10 mouse cellular contexts compared by ENCODE assay signal in the genomic region with DNA sequence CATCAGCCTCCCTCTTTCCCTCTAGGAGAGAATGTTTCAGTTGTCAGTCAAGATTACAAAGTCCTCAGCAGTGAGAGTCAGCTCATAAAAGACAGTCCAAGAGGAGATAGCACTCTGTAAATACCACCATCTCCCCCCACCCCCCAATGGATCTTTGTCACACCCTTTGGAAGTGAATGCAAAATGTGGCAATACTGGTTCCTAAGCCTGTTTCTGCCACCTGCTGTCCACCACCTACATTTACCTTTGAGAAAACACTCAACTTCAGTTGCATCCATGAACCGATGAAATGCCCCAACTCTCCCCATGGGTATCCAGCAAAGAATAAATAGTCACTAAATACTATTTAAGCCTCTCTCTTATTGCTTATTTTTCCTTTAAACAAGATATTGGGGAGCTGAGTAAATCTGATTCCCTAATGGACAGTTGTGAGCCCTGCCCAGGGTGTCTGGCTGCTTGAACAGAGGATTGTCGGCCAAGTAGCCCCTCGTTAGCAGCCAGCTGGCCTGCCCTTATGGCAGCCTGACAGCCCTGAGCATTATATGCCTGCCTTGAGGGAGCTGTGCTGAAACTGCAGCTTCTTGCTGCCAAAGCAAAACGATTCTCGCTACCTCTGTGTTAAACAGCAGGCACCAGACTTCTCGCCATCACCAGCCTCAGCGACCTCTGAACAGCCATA.
A peak's percentile ranks its signal among the peaks of the same experiment; 100 is the strongest.
DNase-seq lines count a peak whose midpoint lies in the region; ATAC-seq and TF ChIP-seq lines count a peak whose summit lies in the region.
"Had no signal": no experiment of that assay in that cellular context is flagged by ENCODE, and none has a peak within 500 bp of the region (broad histone marks: within the 10 kb centered on the region; RNA-seq: fewer than 3 reads in every experiment).

No protein-coding gene starts in this region.

- H3K27ac ChIP-seq in lung, embryonic 14.5 days (ENCODE audit: low read depth), result no peak overlapping the region
- H3K27ac ChIP-seq in hindbrain, embryonic 15.5 days (replicated peaks), result peak overlapping the region; percentile 56
- peak overlapping the region; percentile 30 for H3K27ac ChIP-seq in neural tube, embryonic 15.5 days (replicated peaks)
- H3K27ac ChIP-seq: heart, embryonic 10.5 days; liver, embryonic 15.5 days had no signal

- no peak overlapping the region; the same call in 1 of the 2 replicates for H3K4me2 ChIP-seq in lung, embryonic 14.5 days
- peak overlapping the region; percentile 55 for H3K4me2 ChIP-seq in hindbrain, embryonic 15.5 days
- H3K4me2 ChIP-seq in neural tube, embryonic 15.5 days, result peak overlapping the region; percentile 55
- H3K4me2 ChIP-seq: liver, embryonic 15.5 days had no signal

- TF ChIP-seq POLR2A in lung, adult 2 months (IDR thresholded peaks at IDR 0.05; ENCODE audit: borderline replicate concordance, extremely low read depth, low read depth, low read length), result no peak

- no peaks in the 10 kb centered on the region for H3K36me3 ChIP-seq in lung, embryonic 14.5 days (ENCODE audit: insufficient read depth)
- H3K36me3 ChIP-seq in hindbrain, embryonic 15.5 days, result no peaks in the 10 kb centered on the region
- 0 out of 2 replicates have a peak, but pooled peaks cover 3% of the 10 kb centered on the region for H3K36me3 ChIP-seq in neural tube, embryonic 15.5 days
- H3K36me3 ChIP-seq: heart, embryonic 10.5 days; liver, embryonic 15.5 days had no signal

- no peaks in the 10 kb centered on the region for H3K4me1 ChIP-seq in lung, embryonic 14.5 days (ENCODE audit: insufficient read depth)
- no peaks in the 10 kb centered on the region; the same call in 1 of the 2 replicates for H3K4me1 ChIP-seq in lung, adult 2 months (ENCODE audit: control insufficient read depth, insufficient read depth, low read length)
- H3K4me1 ChIP-seq in hindbrain, embryonic 15.5 days (replicated peaks), result peaks cover 12% of the 10 kb centered on the region
- peaks cover 11% of the 10 kb centered on the region for H3K4me1 ChIP-seq in neural tube, embryonic 15.5 days
- H3K4me1 ChIP-seq: heart, embryonic 10.5 days; liver, embryonic 15.5 days had no signal

- peak; percentile 87 to 92 for DNase-seq in cerebellum, postnatal 10 days
- DNase-seq in cerebellum, adult 11 months, result no peak
- no peak for DNase-seq in lung, embryonic 14.5 days
- DNase-seq in lung, adult 2 months, result no peak
- DNase-seq in T-cell, adult 2 months (ENCODE audit: low spot score), result no peak
- DNase-seq in right cerebral cortex, adult 2 months (ENCODE audit: low spot score in 2 of 2), result no peak

- H3K27me3 ChIP-seq in lung, embryonic 14.5 days (ENCODE audit: insufficient read depth, low read length), result no peaks in the 10 kb centered on the region
- H3K27me3 ChIP-seq in hindbrain, embryonic 15.5 days, result no peaks in the 10 kb centered on the region
- no peaks in the 10 kb centered on the region for H3K27me3 ChIP-seq in neural tube, embryonic 15.5 days (replicated peaks)
- H3K27me3 ChIP-seq: liver, embryonic 15.5 days had no signal

- WGBS in lung, embryonic 14.5 days, result 73% methylated on average over 7 of the region's 7 CpGs
- 79% methylated on average over 7 of the region's 7 CpGs for WGBS in lung, adult 2 months
- WGBS in hindbrain, embryonic 15.5 days, result 51% methylated on average over 7 of the region's 7 CpGs
- 34% methylated on average over 7 of the region's 7 CpGs for WGBS in neural tube, embryonic 15.5 days

- no peak for ATAC-seq in lung, embryonic 14.5 days (ENCODE audit: insufficient read depth)
- peak; percentile 81 for ATAC-seq in hindbrain, embryonic 15.5 days (ENCODE audit: low FRiP score, low read depth)
- ATAC-seq in neural tube, embryonic 15.5 days (ENCODE audit: low FRiP score), result peak; percentile 81

- no peaks in the 10 kb centered on the region for H3K9me3 ChIP-seq in lung, embryonic 14.5 days (ENCODE audit: low read depth, low read length)
- no peaks in the 10 kb centered on the region for H3K9me3 ChIP-seq in hindbrain, embryonic 15.5 days
- no peaks in the 10 kb centered on the region for H3K9me3 ChIP-seq in neural tube, embryonic 15.5 days (replicated peaks)
- H3K9me3 ChIP-seq: heart, embryonic 10.5 days; liver, embryonic 15.5 days had no signal

- 0 out of 2 replicates have a peak, but pooled peaks have one; percentile 5 for TF ChIP-seq CTCF in lung, embryonic 14.5 days (IDR thresholded peaks at IDR 0.05; ENCODE audit: low read depth)
- no peak for TF ChIP-seq CTCF in lung, adult 2 months (IDR thresholded peaks at IDR 0.05; ENCODE audit: insufficient read depth, low read length)

- H3K4me3 ChIP-seq in lung, embryonic 14.5 days (ENCODE audit: low read depth, low read length), result no peak overlapping the region
- H3K4me3 ChIP-seq in lung, adult 2 months (replicated peaks; ENCODE audit: extremely low read depth, low read depth, low read length), result no peak overlapping the region
- peak overlapping the region; percentile 33 for H3K4me3 ChIP-seq in hindbrain, embryonic 15.5 days
- H3K4me3 ChIP-seq in neural tube, embryonic 15.5 days (replicated peaks), result peak overlapping the region; percentile 35
- H3K4me3 ChIP-seq: heart, embryonic 10.5 days; liver, embryonic 15.5 days had no signal

- no peak overlapping the region for H3K9ac ChIP-seq in lung, embryonic 14.5 days
- peak overlapping the region; percentile 8; the same call in 1 of the 2 replicates for H3K9ac ChIP-seq in hindbrain, embryonic 15.5 days
- H3K9ac ChIP-seq in neural tube, embryonic 15.5 days (replicated peaks), result no peak overlapping the region
- H3K9ac ChIP-seq: liver, embryonic 15.5 days had no signal

Comparison
In these comparisons a context has a peak if more than half of its experiments do, and no peak if none do; other contexts are left out.
1. DNase-seq: peak in cerebellum, postnatal 10 days (2 of 2); none in cerebellum, adult 11 months (single experiment), lung, embryonic 14.5 days (single experiment), lung, adult 2 months (single experiment), T-cell, adult 2 months (single experiment) and right cerebral cortex, adult 2 months (0 of 2).
2. H3K4me3 ChIP-seq: peak in hindbrain, embryonic 15.5 days (single experiment) and neural tube, embryonic 15.5 days (single experiment); none in lung, embryonic 14.5 days (single experiment) and lung, adult 2 months (single experiment).